Mouse (Mus musculus) CH12.LX (cell line): ENCODE measurements around the gene Rab3b. TPM values are rescaled to one million over a fixed set of nuclear protein-coding genes. Genes with fewer than 3 reads are reported as not detected.

Source experiments
- DNase-seq: peaks from one replicate; pipeline ENCODE4 v3.0.0-alpha.2; 2013; ENCODE audit errors: extremely low read depth
- H3K27ac ChIP-seq: 2 replicates; pipeline ENCODE4 v1.5.1; 2012; ENCODE audit warnings: low read depth, mild to moderate bottlenecking, control low read depth, moderate library complexity; ENCODE audit not compliant: insufficient read depth
- H3K27me3 ChIP-seq: replicated peaks from 2 replicates; pipeline ENCODE3; 2012; ENCODE audit warnings: inconsistent platforms
- H3K36me3 ChIP-seq, 2 experiments: replicated peaks in 1 of 2; 2 replicates each; pipeline versions ENCODE3 to v1.6.1; 2012; ENCODE audit warnings: inconsistent platforms in 1 of 2, low read length in 1 of 2, mild to moderate bottlenecking in 1 of 2, mixed read lengths in 1 of 2, moderate library complexity in 1 of 2; ENCODE audit not compliant: control insufficient read depth in 1 of 2, insufficient read depth in 1 of 2
- H3K4me1 ChIP-seq, 2 experiments: 2 replicates each; pipeline ENCODE4 v1.6.1; 2012; ENCODE audit warnings: inconsistent platforms in 1 of 2, moderate library complexity in 1 of 2; ENCODE audit not compliant: insufficient read depth in 2 of 2, control insufficient read depth in 1 of 2
- H3K4me2 ChIP-seq: 2 replicates; pipeline ENCODE4 v1.6.1; 2012; ENCODE audit warnings: low read depth, mild to moderate bottlenecking, control low read depth; ENCODE audit not compliant: poor library complexity, insufficient read depth, severe bottlenecking
- H3K4me3 ChIP-seq, 3 experiments: fragments of 150-350 bp in 1 of 3; sonication (generic) in 1 of 3; replicated peaks in 1 of 3; 2 replicates each; pipeline versions ENCODE3 to v1.5.1; 2011 to 2012; ENCODE audit warnings: low read depth in 2 of 3, low read length in 2 of 3, mild to moderate bottlenecking in 2 of 3, moderate library complexity in 2 of 3, control low read depth in 1 of 3, improper control_type of control experiment in 1 of 3, inconsistent platforms in 1 of 3, mixed read lengths in 1 of 3; ENCODE audit not compliant: poor library complexity in 1 of 3
- H3K79me2 ChIP-seq: replicated peaks from 2 replicates; pipeline ENCODE4 v1.6.1; 2012; ENCODE audit warnings: mild to moderate bottlenecking, moderate library complexity; ENCODE audit not compliant: control insufficient read depth, poor library complexity, insufficient read depth, severe bottlenecking; ENCODE audit errors: extremely low read depth
- H3K9ac ChIP-seq: 2 replicates; pipeline ENCODE4 v1.6.1; 2012; ENCODE audit warnings: low read depth, mild to moderate bottlenecking, control low read depth, moderate library complexity; ENCODE audit not compliant: insufficient read depth
- H3K9me3 ChIP-seq: replicated peaks from 2 replicates; pipeline ENCODE3; 2012; ENCODE audit warnings: low read length, inconsistent platforms, mixed read lengths
- BHLHE40 ChIP-seq: IDR thresholded peaks from 2 replicates; pipeline ENCODE4 v1.6.1; 2011; ENCODE audit warnings: mild to moderate bottlenecking, low read depth, low read length, improper control_type of control experiment
- CHD1 ChIP-seq: IDR thresholded peaks from 2 replicates; pipeline ENCODE4 v1.6.1; 2012; ENCODE audit warnings: low read depth, low read length, improper control_type of control experiment, inconsistent platforms
- CHD2 ChIP-seq: IDR thresholded peaks from 2 replicates; pipeline ENCODE4 v1.6.1; 2011; ENCODE audit warnings: low read length, improper control_type of control experiment
- GABPA ChIP-seq: IDR thresholded peaks from 2 replicates; pipeline ENCODE4 v1.6.1; 2012; ENCODE audit warnings: low read depth, low read length, improper control_type of control experiment, inconsistent platforms; ENCODE audit not compliant: insufficient replicate concordance
- HCFC1 ChIP-seq: IDR thresholded peaks from 2 replicates; pipeline ENCODE4 v1.6.1; 2012; ENCODE audit warnings: low read depth, mild to moderate bottlenecking, inconsistent platforms, low read length, improper control_type of control experiment
- JUN ChIP-seq: IDR thresholded peaks from 2 replicates; pipeline ENCODE4 v1.6.1; 2011; ENCODE audit warnings: low read depth, mild to moderate bottlenecking, low read length, improper control_type of control experiment, moderate library complexity; ENCODE audit not compliant: insufficient read depth
- KAT2A ChIP-seq: IDR thresholded peaks from 2 replicates; pipeline ENCODE4 v1.6.1; 2012; ENCODE audit warnings: low read length, improper control_type of control experiment, inconsistent platforms; ENCODE audit not compliant: insufficient replicate concordance
- MAZ ChIP-seq: IDR thresholded peaks from 2 replicates; pipeline ENCODE4 v1.6.1; 2012; ENCODE audit warnings: low read depth, mild to moderate bottlenecking, inconsistent platforms, low read length, improper control_type of control experiment, moderate library complexity
- MXI1 ChIP-seq: IDR thresholded peaks from 2 replicates; pipeline ENCODE4 v1.6.1; 2011; ENCODE audit warnings: mild to moderate bottlenecking, low read depth, low read length, improper control_type of control experiment
- NRF1 ChIP-seq: IDR thresholded peaks from 2 replicates; pipeline ENCODE4 v1.6.1; 2014; ENCODE audit warnings: low read depth, mild to moderate bottlenecking, inconsistent platforms, low read length, improper control_type of control experiment, moderate library complexity
- POLR2A ChIP-seq: IDR thresholded peaks from 2 replicates; pipeline ENCODE4 v1.6.1; 2011; ENCODE audit warnings: low read depth, mild to moderate bottlenecking, improper control_type of control experiment, low read length
- POLR2AphosphoS2 ChIP-seq: IDR thresholded peaks from 2 replicates; pipeline ENCODE4 v1.6.1; 2011; ENCODE audit warnings: low read depth, low read length, improper control_type of control experiment
- RAD21 ChIP-seq: IDR thresholded peaks from 2 replicates; pipeline ENCODE4 v1.6.1; 2011; ENCODE audit warnings: low read depth, mild to moderate bottlenecking, low read length, improper control_type of control experiment, moderate library complexity
- RCOR1 ChIP-seq: conservative IDR thresholded peaks from 2 replicates; pipeline ENCODE4 v1.6.1; 2012; ENCODE audit warnings: low read depth, mild to moderate bottlenecking, inconsistent platforms, low read length, improper control_type of control experiment
- SIN3A ChIP-seq: IDR thresholded peaks from 2 replicates; pipeline ENCODE4 v1.6.1; 2012; ENCODE audit warnings: low read length, improper control_type of control experiment, inconsistent platforms
- SMC3 ChIP-seq: IDR thresholded peaks from 2 replicates; pipeline ENCODE4 v1.6.1; 2011; ENCODE audit warnings: low read depth, low read length, improper control_type of control experiment
- TCF12 ChIP-seq: IDR thresholded peaks from 2 replicates; pipeline ENCODE4 v1.6.1; 2014; ENCODE audit warnings: low read depth, mild to moderate bottlenecking, inconsistent platforms, low read length, improper control_type of control experiment
- ZC3H11A ChIP-seq: IDR thresholded peaks from 2 replicates; pipeline ENCODE4 v1.6.1; 2012; ENCODE audit warnings: low read depth, mild to moderate bottlenecking, inconsistent platforms, low read length, improper control_type of control experiment
- ZKSCAN1 ChIP-seq: IDR thresholded peaks from 2 replicates; pipeline ENCODE4 v1.6.1; 2012; ENCODE audit warnings: low read depth, inconsistent platforms, low read length, improper control_type of control experiment, borderline replicate concordance
- ZMIZ1 ChIP-seq: IDR thresholded peaks from 2 replicates; pipeline ENCODE4 v1.6.1; 2012; ENCODE audit warnings: low read depth, mild to moderate bottlenecking, inconsistent platforms, low read length, improper control_type of control experiment
- ZNF384 ChIP-seq: IDR thresholded peaks from 2 replicates; pipeline ENCODE4 v1.6.1; 2012; ENCODE audit warnings: low read depth, low read length, improper control_type of control experiment, inconsistent platforms
- dilution Hi-C: fragments of 300-500 bp; cut with MboI; formaldehyde crosslinking; loops from 2 replicates; pipeline ENCODE4 v1.14.3; 2020; ENCODE audit warnings: low sequenced_read_pairs; ENCODE audit not compliant: extremely low pct_unique_long_range_greater_than_20kb, extremely low pct_ligation_motif_present
- in situ Hi-C: fragments of 300-500 bp; cut with MboI; formaldehyde crosslinking; loops from 3 replicates; pipeline ENCODE4 v1.14.3; 2019; ENCODE audit warnings: low sequenced_read_pairs, low pct_ligation_motif_present, low pct_unique_long_range_greater_than_20kb, mixed read lengths
- polyA plus RNA-seq: library from polyadenylated mRNA; unstranded; fragments of >175 nt; gene quantifications from 2 replicates; pipeline ENCODE4 v1.2.1, GENCODE M21; 2012; ENCODE audit warnings: low read depth; ENCODE audit not compliant: insufficient read length
- total RNA-seq, 2 experiments: library from RNA; depleted of rRNA; stranded (reverse); fragments of 300-350 nt in 1 of 2; fragments of >200 nt in 1 of 2; gene quantifications; 2 replicates each; pipeline ENCODE4 v1.2.3; 2012 to 2014

Gene Rab3b
- total and polyA plus RNA-seq, 3 experiments: 0.56 to 0.94 (median 0.85) TPM

- Histone ChIP-seq H3K27me3 (peaks cover 1% of the 10 kb centered on the region), H3K4me2 (no peak overlapping the region), H3K4me3 (no peak overlapping the region), H3K27ac (no peak overlapping the region), H3K36me3 (no peaks in the 10 kb centered on the region), H3K79me2 (no peaks in the 10 kb centered on the region)
- dilution Hi-C loops (no loop called here), in situ Hi-C loops (no loop called here)
- TF ChIP-seq KAT2A (no peak), SIN3A (no peak), ZKSCAN1 (no peak), HCFC1 (no peak), RAD21 (no peak), ZNF384 (no peak), SMC3 (no peak), BHLHE40 (no peak), ZC3H11A (no peak), POLR2A (no peak), MXI1 (no peak), ZMIZ1 (no peak), POLR2AphosphoS2 (no peak), JUN (no peak), NRF1 (no peak)
- TF ChIP-seq, all 38 proteins: peak for 0
- no peak for DNase-seq
- Histone ChIP-seq H3K9ac (no peak overlapping the region), H3K9me3 (no peaks in the 10 kb centered on the region), H3K4me1 (peaks cover 0 to 4% of the 10 kb centered on the region in 2 experiments; a peak in 1 of 4 replicates)
Measured at GRCm38 (mm10) chr4:108990032-108990431, 111.2 kb downstream of the Rab3b start.

GRCm38 (mm10) chr4:108990571-108990970 lies 111.7 kb downstream of the Rab3b start:
- dilution Hi-C loops: no loop called here
- H3K9ac ChIP-seq: no peak overlapping the region

More at GRCm38 (mm10) chr4:108990571-108990970, 111.7 kb downstream of the Rab3b start:
- Histone ChIP-seq H3K36me3 (no peaks in the 10 kb centered on the region), H3K79me2 (no peaks in the 10 kb centered on the region), H3K4me2 (no peak overlapping the region), H3K27me3 (peaks cover 1% of the 10 kb centered on the region)
- TF ChIP-seq CHD2 (no peak), MAZ (no peak), JUN (no peak), SIN3A (no peak), CHD1 (no peak), HCFC1 (no peak), KAT2A (no peak), TCF12 (no peak), RCOR1 (no peak), ZNF384 (no peak), GABPA (no peak)
- TF ChIP-seq, all 38 proteins: peak for 0
- Histone ChIP-seq H3K27ac (no peak overlapping the region), H3K9me3 (no peaks in the 10 kb centered on the region), H3K4me3 (no peak overlapping the region), H3K4me1 (peaks cover 0 to 4% of the 10 kb centered on the region in 2 experiments; a peak in 1 of 4 replicates)
- no peak for DNase-seq
- in situ Hi-C loops: no loop called here
